Mouse (Mus musculus) neural tube, embryonic 13.5 days (tissue): ENCODE measurements at regions not wholly inside any gene's neighbourhood (a gene's known extent, or its start where the extent isn't known, plus 50 kb on each side); places are given as distances from the start of the nearest gene placed in this dataset.

ENCODE experiments used
- ATAC-seq: fragments of 200-750 bp; cut with Nextera tagmentation; 2 replicates; pipeline ENCODE4 v1.8.0; 2017; ENCODE audit warnings: low read depth, mild to moderate bottlenecking, moderate TSS enrichment, moderate library complexity
- H3K27ac ChIP-seq: fragments of 300-500 bp; sonication (generic); replicated peaks from 2 replicates; pipeline ENCODE4 v1.5.1; 2015; ENCODE audit warnings: moderate library complexity, mild to moderate bottlenecking, inconsistent platforms
- H3K27me3 ChIP-seq: fragments of 300-500 bp; sonication (generic); 2 replicates; pipeline ENCODE4 v1.6.1; 2015; ENCODE audit warnings: mild to moderate bottlenecking, inconsistent platforms
- H3K36me3 ChIP-seq: fragments of 300-500 bp; sonication (generic); 2 replicates; pipeline ENCODE4 v1.6.1; 2015; ENCODE audit warnings: mild to moderate bottlenecking, inconsistent platforms
- H3K4me1 ChIP-seq: fragments of 300-500 bp; sonication (generic); replicated peaks from 2 replicates; pipeline ENCODE4 v1.6.1; 2015; ENCODE audit warnings: inconsistent platforms
- H3K4me2 ChIP-seq: fragments of 300-500 bp; sonication (generic); 2 replicates; pipeline ENCODE4 v1.6.1; 2015; ENCODE audit warnings: inconsistent platforms, mild to moderate bottlenecking, moderate library complexity
- H3K4me3 ChIP-seq: fragments of 300-500 bp; sonication (generic); 2 replicates; pipeline ENCODE4 v1.5.1; 2015; ENCODE audit warnings: mild to moderate bottlenecking, inconsistent platforms
- H3K9ac ChIP-seq: fragments of 300-500 bp; sonication (generic); 2 replicates; pipeline ENCODE4 v1.6.1; 2015; ENCODE audit warnings: moderate library complexity, mild to moderate bottlenecking, inconsistent platforms
- H3K9me3 ChIP-seq: fragments of 300-500 bp; sonication (generic); 2 replicates; pipeline ENCODE4 v1.6.1; 2016; ENCODE audit warnings: inconsistent platforms
- WGBS: fragments of 180-500 bp; shearing (Covaris S2); methylation state at CpG from one replicate; pipeline ENCODE4 v1.1.7; 2015; 5-methylcytosine and 5-hydroxymethylcytosine counted together

DNA sequence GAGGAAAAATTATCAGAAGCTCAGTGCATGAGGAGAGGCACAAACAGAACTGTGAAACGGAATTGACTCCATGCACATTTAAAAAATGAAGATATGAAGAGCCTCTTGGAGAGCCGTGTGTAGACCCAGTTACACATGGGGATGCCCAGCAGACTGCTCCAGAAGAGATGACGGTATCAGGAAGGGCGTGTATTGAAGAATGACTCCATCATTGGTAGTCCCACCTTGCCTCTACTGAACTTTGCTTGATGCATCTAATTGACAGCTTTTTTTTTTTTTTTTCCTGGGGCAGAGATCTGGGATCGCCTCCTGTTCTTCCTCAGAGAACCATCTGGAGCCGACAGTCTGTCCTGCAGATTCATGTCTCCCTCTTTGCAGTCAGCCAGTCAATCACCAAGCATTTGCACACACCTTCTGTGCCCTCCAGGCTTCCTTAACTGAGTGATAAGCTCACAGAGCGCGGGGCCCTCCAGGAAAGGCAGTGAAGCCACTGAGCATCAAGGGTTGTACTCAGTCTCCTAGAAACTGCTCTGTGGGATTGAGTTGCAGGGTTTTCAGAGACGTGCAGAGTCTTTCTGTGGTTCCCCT lies 57.6 kb upstream of the D1Pas1 start:
- no peak overlapping the region for H3K4me3 ChIP-seq

DNA sequence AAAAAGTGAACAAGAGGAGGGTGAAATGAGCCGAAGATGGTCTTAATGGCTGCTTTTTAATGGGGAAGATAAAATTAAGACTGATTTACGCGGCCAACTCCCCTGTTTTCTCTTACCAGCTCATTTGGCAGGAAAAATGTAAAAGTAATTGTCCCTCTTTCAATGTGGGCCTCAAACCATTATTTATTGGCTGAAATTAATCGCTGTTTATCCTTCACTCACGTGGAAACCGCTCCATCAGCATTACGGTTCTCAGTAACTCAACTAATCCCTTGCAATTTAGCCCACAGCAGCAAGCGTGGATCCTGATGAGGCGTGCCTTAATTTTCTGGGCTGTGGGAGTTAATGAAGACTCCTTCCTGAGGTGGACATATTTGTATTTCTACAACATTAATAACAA lies 58.1 kb upstream of the D1Pas1 start:
- Histone ChIP-seq H3K4me3 (no peak overlapping the region), H3K27ac (no peak overlapping the region), H3K4me2 (no peak overlapping the region), H3K4me1 (peaks cover 12% of the 10 kb centered on the region), H3K27me3 (peaks cover 33% of the 10 kb centered on the region), H3K9ac (no peak overlapping the region), H3K36me3 (no peaks in the 10 kb centered on the region), H3K9me3 (no peaks in the 10 kb centered on the region)
- 33% methylated on average over 9 of the region's 9 CpGs for WGBS
- ATAC-seq, result 0 out of 2 replicates have a peak, but pooled peaks have one; percentile 27

More for the DNA sequence above, 57.6 kb upstream of the D1Pas1 start:
- H3K27me3 ChIP-seq, result peaks cover 34% of the 10 kb centered on the region
- no peak for ATAC-seq
- no peaks in the 10 kb centered on the region for H3K9me3 ChIP-seq
- H3K4me1 ChIP-seq, result peaks cover 12% of the 10 kb centered on the region
- H3K9ac ChIP-seq, result no peak overlapping the region
- no peak overlapping the region for H3K27ac ChIP-seq
- WGBS, result 70% methylated on average over 9 of the region's 9 CpGs
- H3K4me2 ChIP-seq, result no peak overlapping the region
- H3K36me3 ChIP-seq, result no peaks in the 10 kb centered on the region

DNA sequence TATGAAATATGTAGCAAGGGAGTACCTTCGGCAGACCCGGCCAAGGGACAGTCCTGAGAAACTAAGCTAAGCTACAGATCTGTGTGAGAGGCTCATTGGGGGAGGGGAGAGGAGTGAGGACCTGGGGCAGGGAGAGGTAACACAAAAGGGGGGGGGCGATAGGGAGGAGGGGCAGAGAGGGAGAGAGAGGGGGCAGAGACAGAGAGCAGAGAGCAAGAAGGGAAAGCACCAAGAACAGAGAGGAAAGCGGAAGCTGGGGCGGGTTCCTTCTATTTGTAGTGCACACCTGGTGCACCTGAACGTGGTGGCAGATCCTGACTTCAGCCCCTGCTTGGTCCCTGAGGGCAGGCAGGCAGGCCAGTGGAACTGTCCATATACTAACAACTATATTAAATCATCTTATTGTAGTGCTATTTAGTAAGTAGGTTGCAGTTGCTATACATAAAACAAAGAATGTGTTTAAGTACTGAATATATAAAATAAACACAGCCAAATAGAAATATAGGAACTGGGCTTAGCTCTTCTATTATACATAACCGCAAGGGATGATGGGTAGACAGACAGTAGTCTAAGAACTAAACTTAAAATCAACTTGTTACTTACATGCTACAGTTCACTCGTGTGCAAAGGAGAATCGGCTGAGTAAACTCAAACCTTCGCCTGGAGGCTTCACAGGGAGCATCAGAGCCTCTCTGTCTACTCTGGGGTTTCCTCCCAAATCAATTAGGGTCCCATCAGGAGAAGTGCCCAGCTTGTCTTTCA lies 59.6 kb upstream of the D1Pas1 start:
- no peaks in the 10 kb centered on the region for H3K9me3 ChIP-seq
- no peak overlapping the region for H3K27ac ChIP-seq
- no peak overlapping the region for H3K4me3 ChIP-seq
- no peak overlapping the region for H3K4me2 ChIP-seq
- peaks cover 12% of the 10 kb centered on the region for H3K4me1 ChIP-seq
- no peaks in the 10 kb centered on the region for H3K36me3 ChIP-seq
- H3K9ac ChIP-seq, result no peak overlapping the region
- H3K27me3 ChIP-seq, result peaks cover 25% of the 10 kb centered on the region
- ATAC-seq, result no peak
- WGBS, result 84% methylated on average over 10 of the region's 10 CpGs

DNA sequence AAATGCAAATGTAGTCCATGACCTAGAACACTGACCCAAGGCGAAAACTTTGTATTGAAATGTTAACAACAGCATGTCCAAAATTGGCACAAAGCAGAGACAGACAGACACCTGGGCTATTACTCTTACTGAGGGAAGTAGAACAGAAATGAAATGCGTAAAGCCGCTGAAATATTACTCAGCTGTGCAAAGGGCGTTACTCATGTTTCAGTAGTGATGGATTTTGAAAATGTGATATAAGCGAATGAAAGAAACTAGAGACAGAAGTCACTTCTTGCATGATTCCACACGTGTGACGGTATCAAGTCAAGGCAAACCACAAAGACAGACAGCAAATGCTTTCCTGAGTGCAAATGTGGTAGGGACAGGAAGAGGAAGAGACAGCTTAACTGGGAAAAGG lies 61.3 kb upstream of the D1Pas1 start:
- Histone ChIP-seq H3K4me1 (peaks cover 18% of the 10 kb centered on the region), H3K9me3 (no peaks in the 10 kb centered on the region), H3K4me3 (no peak overlapping the region), H3K27me3 (peaks cover 22% of the 10 kb centered on the region), H3K27ac (no peak overlapping the region), H3K9ac (no peak overlapping the region), H3K36me3 (no peaks in the 10 kb centered on the region), H3K4me2 (no peak overlapping the region)
- 91% methylated on average over 7 of the region's 7 CpGs for WGBS
- no peak for ATAC-seq

DNA sequence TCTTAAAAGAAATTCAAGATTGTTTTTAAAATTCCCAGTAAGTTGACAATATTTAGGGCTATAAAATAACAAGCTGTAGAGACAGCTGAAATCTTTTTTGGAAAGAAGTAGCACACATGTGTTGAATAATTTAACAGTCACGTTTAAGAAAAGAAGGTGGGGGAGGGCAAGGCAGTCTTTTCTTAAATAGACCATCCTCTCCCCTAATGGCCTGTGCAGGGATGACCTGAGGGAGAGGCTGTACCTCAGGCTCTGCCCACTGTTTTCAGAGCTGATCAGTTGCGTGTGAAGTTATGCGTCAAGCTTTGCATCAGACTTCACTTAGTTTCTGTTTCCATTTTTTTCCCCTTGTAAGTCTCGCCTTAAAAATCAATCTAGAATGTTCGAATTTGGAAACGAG lies 65.7 kb upstream of the D1Pas1 start:
- Histone ChIP-seq H3K9ac (no peak overlapping the region), H3K4me3 (no peak overlapping the region), H3K36me3 (no peaks in the 10 kb centered on the region), H3K4me1 (peaks cover 20% of the 10 kb centered on the region), H3K27me3 (peaks cover 7% of the 10 kb centered on the region), H3K9me3 (no peaks in the 10 kb centered on the region), H3K4me2 (no peak overlapping the region), H3K27ac (no peak overlapping the region)
- 51% methylated on average over 6 of the region's 6 CpGs for WGBS
- ATAC-seq, result no peak

DNA sequence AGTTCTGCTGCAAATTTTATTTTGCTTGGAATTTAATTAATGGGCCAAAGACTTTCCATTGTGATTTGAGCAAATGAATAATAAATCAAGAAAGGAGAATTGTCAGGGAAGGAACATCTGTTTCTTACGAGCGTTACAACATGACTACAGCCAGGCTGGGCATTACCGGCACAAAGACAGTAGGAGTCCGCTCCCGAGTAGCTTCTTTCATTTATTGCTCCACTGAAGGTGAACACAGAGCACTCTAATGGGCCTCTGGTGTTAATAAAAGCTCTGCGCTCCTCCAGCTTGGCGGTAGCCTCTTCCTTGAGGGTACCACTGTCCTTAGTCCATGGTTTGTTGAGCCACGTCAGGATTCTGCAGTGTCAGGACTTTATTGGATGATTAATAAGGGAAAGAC lies 69.0 kb upstream of the D1Pas1 start:
- peak; percentile 71 for ATAC-seq
- no peak overlapping the region for H3K9ac ChIP-seq
- no peak overlapping the region for H3K4me3 ChIP-seq
- H3K4me2 ChIP-seq, result no peak overlapping the region
- peaks cover 11% of the 10 kb centered on the region; the same call in 1 of the 2 replicates for H3K27me3 ChIP-seq
- 0 out of 2 replicates have a peak, but pooled peaks cover 3% of the 10 kb centered on the region for H3K9me3 ChIP-seq
- H3K4me1 ChIP-seq, result peaks cover 20% of the 10 kb centered on the region
- no peak overlapping the region for H3K27ac ChIP-seq
- no peaks in the 10 kb centered on the region for H3K36me3 ChIP-seq
- 12% methylated on average over 8 of the region's 8 CpGs for WGBS

DNA sequence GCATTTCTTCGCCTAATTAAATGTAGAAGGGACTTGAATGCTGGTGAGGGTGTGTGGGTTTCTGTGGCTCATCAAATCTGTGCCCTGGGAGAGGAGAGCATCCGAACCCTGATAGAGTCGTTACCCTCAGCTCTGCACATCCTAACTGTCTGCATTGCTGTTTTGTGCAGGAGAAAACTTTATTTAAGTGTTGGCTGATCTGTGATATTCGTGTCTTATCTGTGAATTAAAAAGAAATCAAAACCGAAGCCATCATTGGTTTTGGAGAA lies 77.7 kb upstream of the D1Pas1 start:
- 50% methylated on average over 5 of the region's 5 CpGs for WGBS
- Histone ChIP-seq H3K27ac (no peak overlapping the region), H3K9ac (no peak overlapping the region), H3K4me2 (no peak overlapping the region), H3K36me3 (no peaks in the 10 kb centered on the region), H3K4me1 (peaks cover 20% of the 10 kb centered on the region), H3K9me3 (no peaks in the 10 kb centered on the region), H3K4me3 (no peak overlapping the region), H3K27me3 (peaks cover 42% of the 10 kb centered on the region)
- ATAC-seq, result no peak

DNA sequence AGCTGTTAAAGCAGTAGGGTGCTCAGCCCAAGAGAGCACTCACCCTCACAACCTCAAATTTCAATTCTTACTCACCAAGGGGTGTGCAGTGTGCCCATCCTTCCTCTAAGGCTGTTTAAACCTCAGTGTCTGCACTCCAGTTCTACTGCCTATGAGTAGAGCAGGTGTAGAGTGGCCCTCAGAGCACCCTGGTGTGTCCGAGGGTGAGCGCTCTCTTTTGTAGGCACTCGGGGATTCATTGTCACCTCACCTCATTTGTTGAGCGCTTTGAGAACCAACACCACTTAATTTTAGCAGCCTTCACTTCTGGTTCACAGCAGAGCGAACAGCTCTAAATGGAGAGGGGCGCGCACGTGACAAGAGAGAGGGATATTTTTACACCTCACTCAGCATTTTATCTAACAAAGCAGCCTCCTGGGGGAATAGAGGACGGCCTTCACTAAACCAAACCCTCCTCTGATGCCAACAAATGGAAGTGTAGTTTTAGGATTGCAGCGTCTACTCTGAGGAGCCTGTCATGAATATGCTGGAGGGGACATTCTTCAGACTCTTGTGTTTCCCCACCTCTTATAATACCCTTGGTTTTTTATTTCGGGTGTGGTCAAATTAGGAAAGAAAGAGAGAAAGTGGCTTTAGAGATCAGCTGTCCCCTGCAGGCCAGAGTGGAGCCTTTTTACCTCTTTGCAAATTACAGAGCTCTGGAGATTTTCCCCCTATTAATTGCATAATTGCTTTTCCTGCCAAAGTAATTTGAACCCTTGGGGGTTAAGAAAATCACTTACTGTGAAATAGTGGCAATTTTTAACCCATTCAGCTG lies 78.2 kb upstream of the D1Pas1 start:
- WGBS, result 39% methylated on average over 11 of the region's 11 CpGs
- no peak overlapping the region for H3K27ac ChIP-seq
- no peaks in the 10 kb centered on the region for H3K36me3 ChIP-seq
- ATAC-seq, result no peak
- H3K4me3 ChIP-seq, result no peak overlapping the region
- no peak overlapping the region for H3K4me2 ChIP-seq
- no peak overlapping the region for H3K9ac ChIP-seq
- peaks cover 37% of the 10 kb centered on the region for H3K27me3 ChIP-seq
- no peaks in the 10 kb centered on the region for H3K9me3 ChIP-seq
- peaks cover 20% of the 10 kb centered on the region for H3K4me1 ChIP-seq

DNA sequence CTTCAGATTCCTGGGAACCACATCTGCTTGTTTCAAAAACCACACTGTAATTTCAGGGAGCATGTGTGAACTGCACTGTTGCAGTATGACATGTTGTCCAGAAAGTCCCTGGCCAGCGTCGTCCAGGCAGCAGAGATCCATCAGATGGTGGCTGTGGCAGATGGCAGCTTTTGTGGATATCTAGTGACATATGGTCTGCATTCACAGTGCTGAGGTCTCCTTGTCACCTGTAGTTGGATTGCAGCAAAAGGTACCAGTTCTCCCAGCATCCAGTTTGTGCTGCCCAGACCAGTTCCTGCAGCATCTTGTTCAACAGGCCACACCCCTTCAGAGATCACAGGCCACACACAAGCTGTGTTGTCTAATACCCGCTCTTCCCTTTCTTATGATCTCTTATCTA lies 80.1 kb upstream of the D1Pas1 start:
- Histone ChIP-seq H3K4me1 (peaks cover 20% of the 10 kb centered on the region), H3K4me2 (no peak overlapping the region), H3K4me3 (no peak overlapping the region), H3K9ac (no peak overlapping the region), H3K27ac (no peak overlapping the region), H3K36me3 (no peaks in the 10 kb centered on the region), H3K27me3 (peaks cover 27% of the 10 kb centered on the region), H3K9me3 (no peaks in the 10 kb centered on the region)
- 66% methylated on average over 3 of the region's 3 CpGs for WGBS
- ATAC-seq, result no peak

DNA sequence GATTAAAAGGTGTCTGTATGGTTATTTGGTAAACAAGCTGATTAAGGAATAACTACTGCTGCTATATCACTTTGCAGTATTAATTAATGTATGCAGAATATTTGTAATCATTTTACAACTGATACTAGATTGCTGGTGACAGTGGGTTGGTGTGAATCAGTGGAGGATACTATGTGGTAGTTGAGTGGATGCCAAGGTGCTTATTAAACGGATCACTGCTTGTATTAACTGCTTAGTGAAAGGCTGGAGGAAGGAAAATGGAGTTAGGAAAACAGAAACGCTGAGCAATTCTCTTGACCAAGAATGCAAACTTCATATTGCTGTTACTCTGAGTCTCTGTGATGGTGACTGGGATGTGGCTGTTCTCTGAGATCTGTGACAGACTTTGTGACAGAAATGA lies 86.8 kb upstream of the D1Pas1 start:
- H3K27ac ChIP-seq, result no peak overlapping the region
- H3K4me1 ChIP-seq, result no peaks in the 10 kb centered on the region
- H3K9me3 ChIP-seq, result no peaks in the 10 kb centered on the region
- no peaks in the 10 kb centered on the region for H3K36me3 ChIP-seq
- H3K27me3 ChIP-seq, result peaks cover 8% of the 10 kb centered on the region; the same call in 1 of the 2 replicates
- no peak for ATAC-seq
- no peak overlapping the region for H3K4me3 ChIP-seq
- no peak overlapping the region for H3K9ac ChIP-seq
- 78% methylated on average over 2 of the region's 2 CpGs for whole genome bisulfite sequencing
- no peak overlapping the region for H3K4me2 ChIP-seq

DNA sequence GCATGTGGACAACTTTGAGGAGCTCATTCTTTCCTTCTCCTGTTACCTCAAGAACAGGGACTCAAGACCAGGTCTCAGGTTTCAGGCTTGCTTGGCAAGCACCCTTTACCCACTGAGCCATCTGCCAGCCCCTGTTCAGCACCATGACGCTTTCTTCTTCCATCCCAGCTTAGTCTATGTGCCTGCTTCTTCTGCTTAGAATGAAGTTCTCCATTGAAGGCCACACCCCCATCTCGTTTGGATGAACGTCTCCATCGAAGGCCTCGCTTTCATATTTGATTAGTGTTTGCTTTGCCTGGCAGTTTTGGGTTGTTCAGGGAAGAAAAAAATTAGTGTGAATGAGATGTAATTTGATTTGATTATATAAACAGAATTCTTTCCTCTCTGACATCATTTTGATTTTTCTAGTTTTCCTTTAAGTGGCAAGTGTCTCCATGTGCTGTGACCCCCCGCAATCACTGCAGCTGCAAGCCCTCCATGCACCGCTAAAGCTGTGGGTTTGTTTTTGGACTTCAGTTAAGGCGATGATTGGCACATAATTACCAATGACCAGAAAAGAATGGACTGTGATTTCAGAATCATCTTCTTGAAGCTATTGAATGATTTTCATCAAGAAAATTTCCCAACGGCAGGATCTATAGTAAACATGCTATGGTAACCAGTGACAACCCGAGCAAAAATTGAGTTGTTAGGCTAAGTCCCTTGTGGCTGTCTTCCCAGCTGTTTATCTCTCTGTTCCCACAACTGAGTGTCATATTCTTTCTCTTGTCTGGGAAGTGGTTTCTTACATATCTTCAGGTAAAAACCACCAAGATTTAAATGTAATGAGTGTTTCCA lies 106.4 kb upstream of the D1Pas1 start:
- Histone ChIP-seq H3K36me3 (no peaks in the 10 kb centered on the region), H3K27me3 (no peaks in the 10 kb centered on the region), H3K27ac (no peak overlapping the region), H3K9me3 (no peaks in the 10 kb centered on the region), H3K4me3 (no peak overlapping the region), H3K4me2 (no peak overlapping the region), H3K4me1 (no peaks in the 10 kb centered on the region), H3K9ac (no peak overlapping the region)
- ATAC-seq, result no peak
- 83% methylated on average over 10 of the region's 10 CpGs for WGBS

DNA sequence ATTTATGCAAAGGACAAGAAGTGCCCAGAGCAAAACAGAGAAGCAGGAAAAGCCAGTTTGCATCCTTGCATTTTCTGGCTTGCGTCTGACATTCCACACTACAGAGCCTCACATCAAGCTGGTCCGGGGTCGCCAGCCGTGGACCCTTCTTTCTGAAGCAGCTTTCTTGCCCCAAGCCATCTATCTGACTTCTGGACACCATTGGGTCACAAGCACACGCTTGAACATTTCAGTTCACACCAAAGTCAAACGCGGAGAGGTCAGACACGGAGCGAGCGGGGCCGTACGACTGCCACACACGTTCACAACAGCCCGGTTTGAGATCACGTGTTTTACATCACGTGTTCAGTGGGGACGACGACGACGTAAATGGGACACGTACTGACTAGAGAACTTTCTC lies 108.9 kb upstream of the D1Pas1 start:
- Histone ChIP-seq H3K4me2 (no peak overlapping the region), H3K9ac (no peak overlapping the region), H3K4me1 (no peaks in the 10 kb centered on the region), H3K27me3 (no peaks in the 10 kb centered on the region), H3K27ac (no peak overlapping the region), H3K36me3 (no peaks in the 10 kb centered on the region), H3K9me3 (no peaks in the 10 kb centered on the region), H3K4me3 (no peak overlapping the region)
- ATAC-seq, result no peak
- WGBS, result 92% methylated on average over 21 of the region's 21 CpGs
